Mouse (Mus musculus) MEL (cell line): Measurements from ENCODE around the gene Nop2. TPM values are rescaled to one million over a fixed set of nuclear protein-coding genes. Genes with fewer than 3 reads are reported as not detected.

ENCODE experiments used
- DNase-seq: peaks from one replicate; pipeline ENCODE4 v3.0.0; 2011; ENCODE audit warnings: low read depth, low spot score
- H3K27ac ChIP-seq: 2 replicates; pipeline ENCODE4 v1.5.1; 2012; ENCODE audit warnings: low read depth, mild to moderate bottlenecking, control low read depth, low read length, moderate library complexity; ENCODE audit not compliant: control insufficient read depth
- H3K27me3 ChIP-seq, 2 experiments: fragments of 150-350 bp in 1 of 2; sonication (generic) in 1 of 2; 2 replicates each; pipeline ENCODE4 v1.6.1; 2012; ENCODE audit warnings: low read length in 2 of 2, mild to moderate bottlenecking in 2 of 2, improper control_type of control experiment in 1 of 2, moderate library complexity in 1 of 2; ENCODE audit not compliant: insufficient read depth in 2 of 2, control insufficient read depth in 1 of 2
- H3K36me3 ChIP-seq, 2 experiments: 2 replicates each; pipeline ENCODE4 v1.6.1; 2012 to 2014; ENCODE audit warnings: low read length in 2 of 2, improper control_type of control experiment in 1 of 2, inconsistent platforms in 1 of 2, mild to moderate bottlenecking in 1 of 2; ENCODE audit not compliant: insufficient read depth in 2 of 2, control insufficient read depth in 1 of 2
- H3K4me1 ChIP-seq, 2 experiments: fragments of 150-350 bp in 1 of 2; sonication (generic) in 1 of 2; 2 replicates each; pipeline ENCODE4 v1.6.1; 2012; ENCODE audit warnings: low read length in 2 of 2, improper control_type of control experiment in 1 of 2, mild to moderate bottlenecking in 1 of 2; ENCODE audit not compliant: insufficient read depth in 2 of 2, control insufficient read depth in 1 of 2
- H3K4me3 ChIP-seq, 2 experiments: fragments of 150-350 bp in 1 of 2; sonication (generic) in 1 of 2; 2 replicates each; pipeline ENCODE4 v1.5.1; 2012; ENCODE audit warnings: low read depth in 2 of 2, low read length in 2 of 2, mild to moderate bottlenecking in 2 of 2, moderate library complexity in 2 of 2, control low read depth in 1 of 2, improper control_type of control experiment in 1 of 2; ENCODE audit not compliant: control insufficient read depth in 1 of 2, insufficient read depth in 1 of 2
- H3K79me2 ChIP-seq: 2 replicates; pipeline ENCODE4 v1.6.1; 2012; ENCODE audit warnings: mild to moderate bottlenecking, low read length, moderate library complexity; ENCODE audit not compliant: control insufficient read depth, poor library complexity, insufficient read depth
- H3K9ac ChIP-seq: 2 replicates; pipeline ENCODE4 v1.6.1; 2012; ENCODE audit warnings: low read depth, mild to moderate bottlenecking, control low read depth, low read length, moderate library complexity; ENCODE audit not compliant: control insufficient read depth, poor library complexity, severe bottlenecking
- H3K9me3 ChIP-seq: fragments of 150-350 bp; sonication (generic); replicated peaks from 2 replicates; pipeline ENCODE4 v1.6.1; 2012; ENCODE audit warnings: mild to moderate bottlenecking, low read length, improper control_type of control experiment, moderate library complexity; ENCODE audit not compliant: insufficient read depth
- CHD2 ChIP-seq: IDR thresholded peaks from 2 replicates; pipeline ENCODE4 v1.6.1; 2011; ENCODE audit warnings: low read length, improper control_type of control experiment
- CTCF ChIP-seq, 3 experiments: IDR thresholded peaks in 2 of 3; conservative IDR thresholded peaks in 1 of 3; 2 replicates each; pipeline ENCODE4 v1.5.1; 2011 to 2012; ENCODE audit warnings: low read length in 3 of 3, low read depth in 2 of 3, mild to moderate bottlenecking in 2 of 3, improper control_type of control experiment in 1 of 3, inconsistent platforms in 1 of 3, mixed read lengths in 1 of 3, moderate library complexity in 1 of 3; ENCODE audit not compliant: control insufficient read depth in 1 of 3, insufficient read depth in 1 of 3, poor library complexity in 1 of 3, severe bottlenecking in 1 of 3
- E2F4 ChIP-seq: IDR thresholded peaks from 2 replicates; pipeline ENCODE4 v1.6.1; 2011; ENCODE audit warnings: low read depth, low read length, improper control_type of control experiment, borderline replicate concordance
- ELF1 ChIP-seq: IDR thresholded peaks from 2 replicates; pipeline ENCODE4 v1.6.1; 2014; ENCODE audit warnings: low read depth, mild to moderate bottlenecking, inconsistent platforms, low read length, improper control_type of control experiment, moderate library complexity
- EP300 ChIP-seq, 2 experiments: IDR thresholded peaks; 2 replicates each; pipeline ENCODE4 v1.6.1; 2011; ENCODE audit warnings: improper control_type of control experiment in 2 of 2, low read length in 2 of 2, low read depth in 1 of 2, mild to moderate bottlenecking in 1 of 2
- ETS1 ChIP-seq: IDR thresholded peaks from 2 replicates; pipeline ENCODE4 v1.6.1; 2012; ENCODE audit warnings: low read depth, mild to moderate bottlenecking, inconsistent platforms, low read length, improper control_type of control experiment, moderate library complexity
- GABPA ChIP-seq: IDR thresholded peaks from 2 replicates; pipeline ENCODE4 v1.6.1; 2012; ENCODE audit warnings: low read depth, mild to moderate bottlenecking, inconsistent platforms, low read length, improper control_type of control experiment, moderate library complexity
- GATA1 ChIP-seq: IDR thresholded peaks from 2 replicates; pipeline ENCODE4 v1.6.1; 2011; ENCODE audit warnings: low read depth, low read length, improper control_type of control experiment
- HCFC1 ChIP-seq: IDR thresholded peaks from 2 replicates; pipeline ENCODE4 v1.6.1; 2012; ENCODE audit warnings: low read depth, mild to moderate bottlenecking, inconsistent platforms, low read length, improper control_type of control experiment, moderate library complexity
- KAT2A ChIP-seq: conservative IDR thresholded peaks from 2 replicates; pipeline ENCODE4 v1.6.1; 2012; ENCODE audit warnings: low read depth, low read length, improper control_type of control experiment, inconsistent platforms
- MAFK ChIP-seq: IDR thresholded peaks from 2 replicates; pipeline ENCODE4 v1.6.1; 2011; ENCODE audit warnings: low read depth, mild to moderate bottlenecking, low read length, improper control_type of control experiment, borderline replicate concordance
- MAX ChIP-seq: IDR thresholded peaks from 2 replicates; pipeline ENCODE4 v1.6.1; 2011; ENCODE audit warnings: low read length, improper control_type of control experiment
- MAZ ChIP-seq: IDR thresholded peaks from 2 replicates; pipeline ENCODE4 v1.6.1; 2012; ENCODE audit warnings: low read depth, mild to moderate bottlenecking, inconsistent platforms, low read length, improper control_type of control experiment
- MEF2A ChIP-seq: IDR thresholded peaks from 2 replicates; pipeline ENCODE4 v1.6.1; 2014; ENCODE audit warnings: low read depth, mild to moderate bottlenecking, inconsistent platforms, low read length, improper control_type of control experiment; ENCODE audit not compliant: poor library complexity, insufficient replicate concordance, severe bottlenecking; ENCODE audit errors: extremely low read depth
- MXI1 ChIP-seq: IDR thresholded peaks from 2 replicates; pipeline ENCODE4 v1.6.1; 2011; ENCODE audit warnings: mild to moderate bottlenecking, low read depth, low read length, improper control_type of control experiment
- MYB ChIP-seq: IDR thresholded peaks from 2 replicates; pipeline ENCODE4 v1.6.1; 2011; ENCODE audit warnings: mild to moderate bottlenecking, low read depth, low read length, improper control_type of control experiment
- MYC ChIP-seq: IDR thresholded peaks from 2 replicates; pipeline ENCODE4 v1.6.1; 2011; ENCODE audit warnings: low read depth, mild to moderate bottlenecking, low read length, improper control_type of control experiment, moderate library complexity
- NRF1 ChIP-seq: IDR thresholded peaks from 2 replicates; pipeline ENCODE4 v1.6.1; 2014; ENCODE audit warnings: low read depth, mild to moderate bottlenecking, inconsistent platforms, low read length, improper control_type of control experiment, moderate library complexity; ENCODE audit not compliant: poor library complexity, insufficient read depth, severe bottlenecking
- POLR2A ChIP-seq, 2 experiments: IDR thresholded peaks; 2 replicates each; pipeline ENCODE4 v1.6.1; 2011 to 2012; ENCODE audit warnings: low read length in 2 of 2, mild to moderate bottlenecking in 2 of 2, control low read depth in 1 of 2, improper control_type of control experiment in 1 of 2, low read depth in 1 of 2, moderate library complexity in 1 of 2; ENCODE audit not compliant: control insufficient read depth in 1 of 2, insufficient read depth in 1 of 2, poor library complexity in 1 of 2
- POLR2AphosphoS2 ChIP-seq: IDR thresholded peaks from 2 replicates; pipeline ENCODE4 v1.6.1; 2011; ENCODE audit warnings: low read length, improper control_type of control experiment
- POLR2AphosphoS5 ChIP-seq: IDR thresholded peaks from 2 replicates; pipeline ENCODE4 v1.6.1; 2012; ENCODE audit warnings: low read depth, borderline replicate concordance, mild to moderate bottlenecking, inconsistent platforms, low read length, moderate library complexity, mixed read lengths
- RAD21 ChIP-seq: IDR thresholded peaks from 2 replicates; pipeline ENCODE4 v1.6.1; 2011; ENCODE audit warnings: mild to moderate bottlenecking, low read depth, low read length, improper control_type of control experiment
- RCOR1 ChIP-seq: IDR thresholded peaks from 2 replicates; pipeline ENCODE4 v1.6.1; 2012; ENCODE audit warnings: low read depth, mild to moderate bottlenecking, inconsistent platforms, low read length, improper control_type of control experiment
- SIN3A ChIP-seq: IDR thresholded peaks from 2 replicates; pipeline ENCODE4 v1.6.1; 2012; ENCODE audit warnings: low read length, improper control_type of control experiment, inconsistent platforms
- SMC3 ChIP-seq: IDR thresholded peaks from 2 replicates; pipeline ENCODE4 v1.6.1; 2011; ENCODE audit warnings: low read depth, low read length, improper control_type of control experiment
- TAL1 ChIP-seq: IDR thresholded peaks from 2 replicates; pipeline ENCODE4 v1.6.1; 2012; ENCODE audit warnings: mild to moderate bottlenecking, inconsistent platforms, low read length, moderate library complexity, mixed read lengths
- TBP ChIP-seq: IDR thresholded peaks from 2 replicates; pipeline ENCODE4 v1.8.0; 2011; ENCODE audit warnings: low read depth, low read length, improper control_type of control experiment
- TCF12 ChIP-seq: IDR thresholded peaks from 2 replicates; pipeline ENCODE4 v1.6.1; 2014; ENCODE audit warnings: low read depth, mild to moderate bottlenecking, inconsistent platforms, low read length, improper control_type of control experiment, moderate library complexity
- UBTF ChIP-seq: IDR thresholded peaks from 2 replicates; pipeline ENCODE4 v1.6.1; 2012; ENCODE audit warnings: low read depth, mild to moderate bottlenecking, inconsistent platforms, low read length, improper control_type of control experiment, moderate library complexity, borderline replicate concordance; ENCODE audit not compliant: insufficient read depth
- USF1 ChIP-seq: IDR thresholded peaks from 2 replicates; pipeline ENCODE4 v1.6.1; 2014; ENCODE audit warnings: low read depth, mild to moderate bottlenecking, inconsistent platforms, low read length, improper control_type of control experiment, moderate library complexity
- USF2 ChIP-seq, 2 experiments: IDR thresholded peaks; 2 replicates each; pipeline ENCODE4 v1.6.1; 2011 to 2012; ENCODE audit warnings: improper control_type of control experiment in 2 of 2, low read length in 2 of 2, borderline replicate concordance in 1 of 2, inconsistent platforms in 1 of 2, low read depth in 1 of 2, mild to moderate bottlenecking in 1 of 2; ENCODE audit not compliant: insufficient read depth in 1 of 2
- ZC3H11A ChIP-seq: IDR thresholded peaks from 2 replicates; pipeline ENCODE4 v1.6.1; 2012; ENCODE audit warnings: low read depth, mild to moderate bottlenecking, inconsistent platforms, low read length, improper control_type of control experiment
- ZKSCAN1 ChIP-seq: IDR thresholded peaks from 2 replicates; pipeline ENCODE4 v1.6.1; 2012; ENCODE audit warnings: low read depth, mild to moderate bottlenecking, inconsistent platforms, low read length, improper control_type of control experiment, moderate library complexity
- ZMIZ1 ChIP-seq: IDR thresholded peaks from 2 replicates; pipeline ENCODE4 v1.6.1; 2012; ENCODE audit warnings: low read depth, mild to moderate bottlenecking, inconsistent platforms, low read length, improper control_type of control experiment, moderate library complexity
- ZNF384 ChIP-seq: IDR thresholded peaks from 2 replicates; pipeline ENCODE4 v1.6.1; 2012; ENCODE audit warnings: low read depth, mild to moderate bottlenecking, inconsistent platforms, low read length, improper control_type of control experiment
- polyA plus RNA-seq, 2 experiments: library from polyadenylated mRNA; stranded (reverse) in 1 of 2; unstranded in 1 of 2; fragments of >175 nt in 1 of 2; fragments of >200 nt in 1 of 2; gene quantifications; 2 replicates each; pipeline versions ENCODE4 v1.2.1 to v1.2.4; 2012; ENCODE audit warnings: low replicate concordance in 2 of 2, low read depth in 1 of 2; ENCODE audit not compliant: insufficient read length in 2 of 2, insufficient read depth in 1 of 2, missing spikeins in 1 of 2
- total RNA-seq: library from RNA; depleted of rRNA; stranded (reverse); fragments of 300-350 nt; gene quantifications from 2 replicates; pipeline ENCODE4 v1.2.3, GENCODE M21; 2012

Gene Nop2
- total and polyA plus RNA-seq, 3 experiments, result 221 to 337 (median 263) TPM

DNA sequence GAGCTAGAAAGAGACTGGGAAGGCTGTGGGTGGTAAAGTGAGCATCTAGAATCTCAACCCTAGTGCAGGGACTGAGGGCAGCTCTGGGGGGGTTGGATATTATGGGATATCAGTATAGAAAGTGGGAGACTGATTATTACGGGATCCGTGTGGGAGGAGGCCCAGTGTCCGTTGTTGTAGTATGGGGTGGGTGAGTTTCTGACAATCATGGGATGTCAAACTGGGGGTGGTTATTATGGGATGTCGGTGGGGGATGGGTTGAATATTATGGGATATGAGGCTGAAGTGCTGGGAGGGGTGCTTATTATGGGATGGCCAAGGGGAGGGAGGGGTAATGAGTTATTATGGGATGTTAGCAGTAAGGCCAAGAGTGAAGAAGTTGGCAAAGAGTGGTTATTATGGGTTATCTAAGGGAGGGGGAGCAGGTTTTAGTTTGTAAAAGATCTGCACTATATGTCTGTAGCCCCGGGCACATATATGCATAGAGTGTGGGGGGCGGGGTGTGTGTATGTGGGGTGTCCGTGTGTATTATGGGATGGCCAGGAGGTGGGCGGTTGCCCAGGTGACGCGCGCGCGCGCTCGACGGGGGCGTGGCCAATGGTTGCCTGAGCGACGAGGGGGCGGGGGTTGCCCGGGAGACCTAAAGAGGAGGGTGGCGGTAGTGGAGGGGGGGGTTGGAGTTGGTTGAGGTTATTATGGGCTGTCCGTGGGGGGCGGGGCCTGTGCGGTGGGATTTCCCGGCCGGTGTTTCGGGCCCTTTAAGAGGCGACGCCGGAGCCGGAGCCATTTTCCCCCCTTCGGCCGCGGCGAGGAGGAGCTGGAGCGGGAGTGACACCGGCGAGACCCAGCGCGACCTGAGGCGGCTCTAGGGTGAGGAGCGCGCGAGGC is 36.1 kb upstream of the Nop2 start, which contains the start of gene Chd4:
Gene Chd4, plus strand, starts transcription at position 591 of the 888 bp plus-strand sequence.
- Histone ChIP-seq H3K9me3 (no peaks in the 10 kb centered on the region), H3K27ac (peak within 1 kb of the TSS; percentile 89), H3K4me1 (peaks cover 9 to 34% of the 10 kb centered on the region in 2 experiments), H3K4me3 (peak within 1 kb of the TSS; percentile 84 to 90), H3K27me3 (no peaks in the 10 kb centered on the region), H3K9ac (peak within 1 kb of the TSS; percentile 98), H3K79me2 (peaks cover 37% of the 10 kb centered on the region), H3K36me3 (peaks cover 10 to 30% of the 10 kb centered on the region in 2 experiments)
- DNase-seq, result peak; percentile 97
- TF ChIP-seq POLR2AphosphoS2, result peak; percentile 59; the same call in 1 of the 2 replicates
- no peak for TF ChIP-seq ZMIZ1
- TF ChIP-seq ZC3H11A, result no peak
- peak; percentile 58 for TF ChIP-seq NRF1
- no peak for TF ChIP-seq MEF2A
- TF ChIP-seq ELF1, result peak; percentile 91
- TF ChIP-seq MYC, result no peak
- TF ChIP-seq RCOR1, result no peak
- TF ChIP-seq ETS1, result peak; percentile 29; the same call in 1 of the 2 replicates
- TF ChIP-seq TBP, result peak; percentile 61; the same call in 1 of the 2 replicates
- no peak for TF ChIP-seq MAFK
- TF ChIP-seq POLR2AphosphoS5, result peak; percentile 69; the same call in 1 of the 2 replicates
- no peak for TF ChIP-seq USF1
- peak; percentile 66 to 87; a peak in 3 of 4 replicates for TF ChIP-seq POLR2A (IDR thresholded peaks at IDR 0.05; ENCODE audit: control insufficient read depth in 1 of 2, insufficient read depth in 1 of 2, low read depth in 1 of 2, low read length in 2 of 2, poor library complexity in 1 of 2)
- TF ChIP-seq ZKSCAN1, result no peak
- TF ChIP-seq ZNF384, result no peak
- no peak for TF ChIP-seq RAD21
- no peak for TF ChIP-seq MAX
- TF ChIP-seq CTCF (IDR thresholded peaks at IDR 0.05 in 2 of 3, conservative IDR thresholded peaks at IDR 0.05 in 1 of 3; ENCODE audit: control insufficient read depth in 1 of 3, insufficient read depth in 1 of 3, low read depth in 2 of 3, low read length in 3 of 3, poor library complexity in 1 of 3, severe bottlenecking in 1 of 3), result no peak
- peak in 1 of 2 experiments; percentile 50; a peak in 2 of 4 replicates for TF ChIP-seq EP300 (IDR thresholded peaks at IDR 0.05; ENCODE audit: low read depth in 1 of 2, low read length in 2 of 2)
- peak; percentile 40; the same call in 1 of the 2 replicates for TF ChIP-seq TCF12
- no peak for TF ChIP-seq TAL1
- no peak for TF ChIP-seq SMC3
- peak; percentile 56 for TF ChIP-seq SIN3A
- no peak for TF ChIP-seq MYB
- peak; percentile 58; the same call in 1 of the 2 replicates for TF ChIP-seq MXI1
- peak; percentile 53 for TF ChIP-seq HCFC1
- TF ChIP-seq USF2 (IDR thresholded peaks at IDR 0.05; ENCODE audit: borderline replicate concordance in 1 of 2, insufficient read depth in 1 of 2, low read depth in 1 of 2, low read length in 2 of 2), result no peak
- peak; percentile 74; the same call in 1 of the 2 replicates for TF ChIP-seq MAZ
- no peak for TF ChIP-seq GABPA
- no peak for TF ChIP-seq UBTF
- no peak for TF ChIP-seq KAT2A
- no peak for TF ChIP-seq GATA1
- peak; percentile 40; the same call in 1 of the 2 replicates for TF ChIP-seq E2F4
- peak; percentile 45 for TF ChIP-seq CHD2
